Mouse (Mus musculus) spleen, adult 2 months (tissue): ENCODE measurements around the gene Cables2.

Source experiments
- CTCF ChIP-seq: fragments of 200-500 bp; IDR thresholded peaks from 2 replicates; pipeline ENCODE4 v1.5.1; 2011; ENCODE audit warnings: mild to moderate bottlenecking, inconsistent platforms; ENCODE audit not compliant: insufficient read depth, insufficient read length, insufficient replicate concordance; ENCODE audit errors: extremely low read depth
- POLR2A ChIP-seq: fragments of 200-500 bp; IDR thresholded peaks from 2 replicates; pipeline ENCODE4 v1.6.1; 2011; ENCODE audit warnings: low read depth, low read length, inconsistent platforms

DNA sequence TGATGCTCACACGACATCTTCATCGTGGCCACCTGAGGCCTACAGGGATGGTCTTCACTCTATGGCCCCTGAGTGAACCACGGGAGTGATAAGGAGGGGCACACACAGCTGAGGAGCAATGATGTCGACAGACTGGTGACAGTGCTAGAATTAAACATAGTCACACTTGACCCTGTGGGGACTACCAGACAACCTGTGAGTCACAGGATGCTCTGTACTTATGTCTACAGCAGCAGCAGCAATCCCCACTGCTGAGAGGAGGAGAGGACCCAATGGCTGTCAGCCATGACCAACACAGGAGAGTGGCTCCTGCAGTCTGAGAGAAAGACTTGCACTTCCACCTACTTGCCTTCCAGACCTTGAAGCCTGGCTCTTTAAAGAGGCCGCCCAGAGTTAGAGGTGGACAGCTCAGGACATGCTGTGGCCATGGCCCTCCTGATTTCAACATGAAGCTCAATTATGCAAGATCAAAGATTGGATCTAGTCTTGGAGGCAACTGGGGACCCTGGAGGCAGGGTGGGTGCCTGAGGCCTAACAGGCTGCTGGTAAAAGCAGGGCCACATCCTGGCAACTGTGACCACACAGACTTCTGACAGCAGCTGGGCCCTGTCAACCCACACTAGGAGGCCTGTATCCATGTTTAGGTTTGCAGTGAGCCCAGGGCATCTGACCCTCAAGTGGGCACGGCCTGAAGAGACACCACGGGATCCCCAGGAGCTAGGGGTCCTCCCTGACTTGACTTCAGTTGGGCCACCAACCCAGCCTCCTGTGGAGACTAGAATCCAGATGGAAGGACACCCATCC, 40.0 kb downstream of the Cables2 start:
- TF ChIP-seq CTCF = no peak
- no peak for TF ChIP-seq POLR2A
